Mouse (Mus musculus): ENCODE data around the gene Pdgfd.

GRCm38 (mm10) chr9:6339394-6339793, 171.0 kb downstream of the Pdgfd start:
- TF ChIP-seq CTCF (conservative IDR thresholded peaks at IDR 0.05; ENCODE audit: insufficient read depth, insufficient read length, low read depth, low read length), result no peak
- no peak for TF ChIP-seq POLR2A (IDR thresholded peaks at IDR 0.05; ENCODE audit: low read depth, low read length)

Measured in kidney, adult 2 months (tissue).